Mouse (Mus musculus) frontal cortex, postnatal 25 days (tissue): ENCODE results near the gene Zfp560.
"Not testable (repeated sequence)": the region's sequence is repeated elsewhere in the genome, so short reads cannot be mapped to it uniquely, and the experiment has no call there.

ENCODE experiments used
- DNase-seq, 2 experiments: peaks; one replicate each; pipeline ENCODE4 v3.0.0; 2022; ENCODE audit warnings: low spot score in 2 of 2

Zfp560 gene

DNA sequence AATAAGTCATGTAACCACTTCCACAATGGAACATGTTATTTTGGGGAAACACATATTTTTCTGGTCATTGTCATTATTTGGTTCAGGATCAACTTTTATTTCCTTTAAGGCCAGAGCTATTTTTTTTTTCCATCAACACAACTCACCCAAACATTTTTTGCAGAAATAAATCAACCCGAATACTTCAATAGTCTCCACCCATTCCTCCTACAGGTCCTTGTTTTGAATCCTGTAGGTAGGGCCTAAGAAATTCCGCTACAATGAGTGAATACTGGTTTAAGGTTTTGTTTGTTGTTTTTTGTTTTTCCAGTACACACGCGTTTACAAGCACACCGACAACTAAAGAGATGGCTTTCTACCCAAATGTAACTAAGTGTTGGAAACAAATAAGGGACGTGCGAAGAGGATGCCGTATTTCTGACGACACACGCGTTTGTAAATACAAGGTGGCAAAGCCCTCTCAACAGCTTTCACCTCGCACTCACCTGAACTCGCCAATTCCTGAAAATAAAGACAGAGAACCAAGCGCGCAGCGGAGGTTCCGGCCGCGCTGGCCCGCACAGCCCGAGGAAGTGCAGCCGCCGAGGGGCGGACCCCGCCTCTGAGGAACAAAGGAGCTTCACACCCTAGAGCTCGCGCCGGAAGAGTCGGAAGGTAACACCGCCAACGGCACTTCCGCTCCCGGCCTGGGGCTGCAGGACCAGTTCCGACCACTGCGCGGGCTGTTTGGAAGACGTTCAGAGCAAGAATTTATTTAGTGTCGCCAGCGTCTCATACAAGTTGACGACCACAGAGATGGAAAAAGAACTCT is at the start of gene Zfp560:
TSS of gene Zfp560 (minus strand) at position 646 of the 811 bp plus-strand sequence.
- peak; percentile 81 to 86 for DNase-seq

DNA sequence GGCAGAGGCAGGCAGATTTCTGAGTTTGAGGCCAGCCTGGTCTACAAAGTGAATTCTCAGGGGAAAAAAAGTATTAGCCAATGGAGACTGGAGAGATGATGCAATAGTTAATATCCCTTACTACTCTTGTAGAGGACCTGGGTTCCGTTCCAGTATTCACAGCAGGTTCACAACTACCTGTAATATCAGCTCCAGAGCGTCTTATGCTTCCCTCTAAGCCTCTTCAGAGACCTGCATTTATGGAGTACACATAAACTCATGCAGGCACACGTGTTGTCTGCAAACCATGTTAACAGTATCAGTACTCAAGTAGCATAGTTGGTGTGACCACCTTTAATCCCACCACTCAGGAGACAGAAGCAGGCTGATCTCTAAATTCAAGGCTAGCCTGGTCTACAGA is 45.0 kb upstream of the Zfp560 start:
- DNase-seq, result no peak

DNA sequence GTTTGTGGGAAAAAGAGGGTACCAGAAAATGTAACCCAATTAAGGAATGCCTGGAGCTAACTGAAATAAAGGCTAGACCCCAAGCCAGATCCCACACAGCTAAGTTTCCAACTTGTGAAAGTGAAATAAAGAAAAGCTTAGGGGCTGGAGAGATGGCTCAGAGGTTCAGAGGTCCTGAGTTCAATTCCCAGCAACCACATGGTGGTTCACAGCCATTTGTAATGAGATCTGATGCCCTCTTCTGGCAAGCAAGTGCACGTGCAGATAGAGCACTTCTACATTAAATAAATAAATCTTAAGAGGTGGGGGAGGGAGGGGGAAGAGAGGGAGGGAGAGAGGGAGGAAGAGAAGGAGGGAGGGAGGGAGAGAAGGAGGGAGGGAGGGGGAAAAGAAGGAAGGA is 26.5 kb upstream of the Zfp560 start:
- DNase-seq, result no peak

GRCm38 (mm10) chr9:20409319-20409718 is 24.3 kb upstream of the Zfp560 start:
- no peak for DNase-seq

DNA sequence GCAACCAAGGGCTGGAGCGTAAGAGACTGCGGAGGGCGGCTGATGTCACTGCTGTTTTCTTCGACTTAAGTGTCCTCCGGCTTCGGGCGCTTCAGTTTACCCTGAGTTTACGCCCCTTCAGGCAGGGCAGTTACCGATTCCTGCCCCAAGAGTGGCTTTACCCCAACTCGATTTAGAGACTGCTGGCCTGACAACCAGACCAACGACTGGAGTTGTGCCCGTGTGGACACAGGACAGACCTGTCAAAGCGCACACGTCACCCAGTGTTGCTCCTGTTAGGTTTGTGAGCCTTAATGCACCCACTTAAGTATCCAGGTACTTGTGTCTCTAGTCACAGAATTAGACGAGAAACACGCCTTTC is 346 bp upstream of the Zfp560 start:
- DNase-seq, result no peak

GRCm38 (mm10) chr9:20383659-20384058 is 1.3 kb downstream of the Zfp560 start:
- no peak for DNase-seq

GRCm38 (mm10) chr9:20374712-20375111 is 10.3 kb downstream of the Zfp560 start:
- no peak for DNase-seq

DNA sequence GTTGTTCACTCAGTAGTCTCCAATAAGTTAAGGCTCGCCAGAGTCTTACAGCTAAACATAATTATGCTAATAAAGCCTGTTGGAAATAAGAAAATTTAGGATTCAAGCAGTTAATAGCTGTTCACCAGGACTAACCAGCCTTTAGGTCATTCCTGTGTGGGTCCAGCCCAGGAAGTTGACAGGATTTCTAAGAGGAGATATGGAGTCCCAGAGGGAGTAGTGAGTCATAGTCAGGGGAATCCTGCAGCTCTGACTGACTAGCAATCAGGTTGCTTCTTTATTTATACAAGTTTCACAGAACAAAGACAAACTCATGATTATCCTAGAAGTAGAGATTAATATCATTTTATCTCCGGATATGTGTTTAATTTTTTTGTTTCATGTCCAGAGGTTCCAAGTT is 17.7 kb downstream of the Zfp560 start:
- DNase-seq, result no peak

DNA sequence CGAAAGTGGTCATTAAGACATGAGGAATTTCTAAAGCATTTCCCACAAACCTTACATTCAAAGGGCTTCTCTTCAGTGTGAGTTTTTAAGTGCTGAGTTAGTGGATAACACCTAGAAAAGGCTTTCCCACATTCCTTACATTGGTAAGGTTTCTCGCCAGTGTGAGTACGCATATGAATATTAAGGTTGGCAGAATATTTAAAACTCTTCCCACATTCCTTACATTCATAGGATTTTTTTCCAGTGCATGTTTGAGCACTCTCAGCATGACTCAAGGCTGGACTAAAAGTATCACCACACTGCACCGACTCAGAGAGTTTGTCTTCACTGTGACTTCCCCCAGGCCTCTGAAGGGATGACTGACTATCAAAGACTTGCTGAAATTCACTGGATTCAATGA is 36.5 kb downstream of the Zfp560 start:
- no peak for DNase-seq

GRCm38 (mm10) chr9:20335994-20336393 is 49.0 kb downstream of the Zfp560 start, which contains the start of gene Olfr18:
Olfr18 (minus strand) TSS chr9:20336094.
- no peak for DNase-seq

DNA sequence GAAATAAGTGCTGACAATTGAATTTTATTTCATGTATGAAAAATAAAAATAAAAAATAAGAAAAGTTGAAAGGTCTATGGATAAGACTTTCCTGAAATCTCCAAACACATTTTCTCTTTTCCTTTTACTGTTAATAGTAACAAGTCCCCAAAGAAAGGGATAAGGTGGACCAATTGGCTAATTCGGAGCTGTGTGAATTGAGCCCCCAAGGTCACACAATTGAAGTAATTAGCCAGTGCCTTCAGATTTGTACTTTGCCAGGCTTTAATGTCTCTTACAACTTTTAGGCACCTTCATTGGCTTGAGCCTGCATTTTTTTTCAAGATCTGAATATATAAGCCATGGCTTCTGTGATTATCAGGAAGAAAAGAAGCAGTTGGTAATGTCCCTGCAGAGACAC is 86.7 kb downstream of the Zfp560 start, which contains the start of gene Olfr873:
TSS of gene Olfr873 (plus strand) at position 301 of the 400 bp plus-strand sequence.
- no peak for DNase-seq

DNA sequence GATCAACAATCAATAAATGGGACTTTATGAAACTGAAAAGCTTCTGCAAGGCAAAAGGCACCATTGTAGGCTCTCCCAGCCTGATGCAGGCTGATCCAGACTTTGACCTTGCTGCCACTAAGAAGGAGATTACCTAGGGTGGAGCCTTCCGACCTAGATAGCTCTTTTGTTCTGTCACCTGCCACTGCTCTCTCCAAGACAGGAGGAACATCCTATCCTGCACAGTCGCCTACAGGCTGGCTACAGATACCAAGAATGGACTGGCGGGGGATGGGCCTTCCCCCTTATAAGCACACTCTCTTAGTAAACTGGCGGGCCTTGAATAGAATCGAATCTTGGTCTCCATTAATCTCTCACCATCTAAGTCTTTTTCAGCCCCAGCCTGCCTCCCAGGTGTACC is 89.4 kb downstream of the Zfp560 start:
- not testable (repeated sequence) for DNase-seq
